Mouse (Mus musculus) central nervous system, embryonic 14 days (tissue): ENCODE data around the gene Deaf1. TPM values are rescaled to one million over a fixed set of nuclear protein-coding genes. Genes with fewer than 3 reads are reported as not detected.

Source experiments
- polyA plus RNA-seq: library from polyadenylated mRNA; depleted of rRNA; stranded (reverse); fragments of >200 nt; gene quantifications from 2 replicates; pipeline ENCODE4 v1.2.3, GENCODE M21; 2012; rRNA removed

Deaf1 gene
- 74.1 and 82.3 TPM in 2 replicates for polyA plus RNA-seq

GRCm38 (mm10) chr7:141327469-141328372 is at the start of gene Deaf1, which contains the start of gene Tmem80:
TSS of gene Deaf1 (minus strand) at chr7:141327690.
TSS of gene Tmem80 (plus strand) at chr7:141327739.

GRCm38 (mm10) chr7:141338576-141339131 is 11.2 kb upstream of the Deaf1 start, which contains the start of gene Eps8l2:
TSS of gene Eps8l2 (plus strand) at chr7:141338880.

GRCm38 (mm10) chr7:141291921-141292582 is 35.4 kb downstream of the Deaf1 start, which contains the start of gene Drd4:
TSS of gene Drd4 (plus strand) at chr7:141292006.

GRCm38 (mm10) chr7:141278766-141279590 is 48.5 kb downstream of the Deaf1 start, which contains the start of gene Sct:
TSS of gene Sct (minus strand) at chr7:141279133.

GRCm38 (mm10) chr7:141276546-141276945 is 50.9 kb downstream of the Deaf1 start, which contains the start of gene Cdhr5:
TSS of gene Cdhr5 (minus strand) at chr7:141276786.

GRCm38 (mm10) chr7:141265739-141266561 is 61.5 kb downstream of the Deaf1 start, which contains the start of gene Irf7:
TSS of gene Irf7 (minus strand) at chr7:141266481.

Other genes starting within 250 kb of the Deaf1 start
- 0.28 and 4.0 TPM in 2 replicates for gene Pkp3, start 249.5 kb downstream of the Deaf1 start, polyA plus RNA-seq
- gene Sigirr, start 227.1 kb downstream of the Deaf1 start, polyA plus RNA-seq: 1.4 and 2.1 TPM in 2 replicates
- gene Ano9, start 209.9 kb downstream of the Deaf1 start, polyA plus RNA-seq: 0.33 and 1.8 TPM in 2 replicates
- gene Ptdss2, start 205.3 kb downstream of the Deaf1 start, polyA plus RNA-seq: 49.2 and 50.0 TPM in 2 replicates
- gene Rnh1, start 154.8 kb downstream of the Deaf1 start, polyA plus RNA-seq: 49.4 and 54.4 TPM in 2 replicates
- 138 and 141 TPM in 2 replicates for gene Hras, start 133.7 kb downstream of the Deaf1 start, polyA plus RNA-seq
- gene Lrrc56, start 133.5 kb downstream of the Deaf1 start, polyA plus RNA-seq: 16.0 and 18.6 TPM in 2 replicates
- 4.9 and 5.2 TPM in 2 replicates for gene Lmntd2, start 113.6 kb downstream of the Deaf1 start, polyA plus RNA-seq
- gene Rassf7, start 111.8 kb downstream of the Deaf1 start, polyA plus RNA-seq: 29.0 and 31.4 TPM in 2 replicates
- 33.3 and 39.2 TPM in 2 replicates for gene Phrf1, start 98.9 kb downstream of the Deaf1 start, polyA plus RNA-seq
- gene Irf7, start 61.2 kb downstream of the Deaf1 start, polyA plus RNA-seq: 6.9 and 11.5 TPM in 2 replicates
- gene Cdhr5, start 50.9 kb downstream of the Deaf1 start, polyA plus RNA-seq: 0.01 and 0.03 TPM in 2 replicates
- 1.7 and 4.0 TPM in 2 replicates for gene Sct, start 48.6 kb downstream of the Deaf1 start, polyA plus RNA-seq
- gene Drd4, start 35.7 kb downstream of the Deaf1 start, polyA plus RNA-seq: 1.1 TPM in 2 replicates
- 75.9 and 79.9 TPM in 2 replicates for gene Tmem80, start within 50 bp of the Deaf1 start, polyA plus RNA-seq
- 0.98 and 3.3 TPM in 2 replicates for gene Eps8l2, start 11.2 kb upstream of the Deaf1 start, polyA plus RNA-seq
- gene Taldo1, start 64.5 kb upstream of the Deaf1 start, polyA plus RNA-seq: 259 and 309 TPM in 2 replicates
- gene Gatd1, start 86.4 kb upstream of the Deaf1 start, polyA plus RNA-seq: 68.5 and 73.1 TPM in 2 replicates
- gene Cend1, start 101.8 kb upstream of the Deaf1 start, polyA plus RNA-seq: 34.4 and 41.7 TPM in 2 replicates
- gene Slc25a22, start 110.2 kb upstream of the Deaf1 start, polyA plus RNA-seq: 129 and 134 TPM in 2 replicates
- gene Pidd1, start 116.3 kb upstream of the Deaf1 start, polyA plus RNA-seq: 17.0 and 20.2 TPM in 2 replicates
- 1,057 and 1,069 TPM in 2 replicates for gene Rplp2, start 119.7 kb upstream of the Deaf1 start, polyA plus RNA-seq
- 16.5 and 18.9 TPM in 2 replicates for gene Pnpla2, start 127.5 kb upstream of the Deaf1 start, polyA plus RNA-seq
- 4.3 and 5.9 TPM in 2 replicates for gene Cracr2b, start 133.4 kb upstream of the Deaf1 start, polyA plus RNA-seq
- 101 and 105 TPM in 2 replicates for gene Cd151, start 139.7 kb upstream of the Deaf1 start, polyA plus RNA-seq
- gene Polr2l, start 147.4 kb upstream of the Deaf1 start, polyA plus RNA-seq: 47.7 and 49.9 TPM in 2 replicates
- gene Tspan4, start 147.6 kb upstream of the Deaf1 start, polyA plus RNA-seq: 30.6 and 45.5 TPM in 2 replicates
- 27.8 and 31.7 TPM in 2 replicates for gene Chid1, start 212.2 kb upstream of the Deaf1 start, polyA plus RNA-seq
- 52.0 and 54.8 TPM in 2 replicates for gene Ap2a2, start 234.5 kb upstream of the Deaf1 start, polyA plus RNA-seq